Mouse (Mus musculus) limb, embryonic 12.5 days (tissue): ENCODE measurements around the gene Sox5. TPM values are rescaled to one million over a fixed set of nuclear protein-coding genes. Genes with fewer than 3 reads are reported as not detected.
A peak's percentile ranks its signal among the peaks of the same experiment; 100 is the strongest.

ENCODE experiments used
- ATAC-seq: fragments of 200-750 bp; cut with Nextera tagmentation; 2 replicates; pipeline ENCODE4 v1.8.0; 2017; ENCODE audit warnings: low read depth, moderate TSS enrichment; ENCODE audit not compliant: insufficient number of reproducible peaks, insufficient read depth, low FRiP score, low TSS enrichment
- H3K27ac ChIP-seq: fragments of 300-500 bp; sonication (generic); 2 replicates; pipeline ENCODE4 v1.5.1; 2016; ENCODE audit warnings: mild to moderate bottlenecking, moderate library complexity
- H3K27me3 ChIP-seq: fragments of 300-500 bp; sonication (generic); 2 replicates; pipeline ENCODE4 v1.6.1; 2016; ENCODE audit warnings: mild to moderate bottlenecking, moderate library complexity
- H3K36me3 ChIP-seq: fragments of 300-500 bp; sonication (generic); 2 replicates; pipeline ENCODE4 v1.6.1; 2016; ENCODE audit warnings: mild to moderate bottlenecking, moderate library complexity
- H3K4me1 ChIP-seq: fragments of 300-500 bp; sonication (generic); replicated peaks from 2 replicates; pipeline ENCODE4 v1.6.1; 2016
- H3K4me2 ChIP-seq: fragments of 300-500 bp; sonication (generic); 2 replicates; pipeline ENCODE4 v1.6.1; 2016; ENCODE audit warnings: mild to moderate bottlenecking, moderate library complexity
- H3K4me3 ChIP-seq: fragments of 300-500 bp; sonication (generic); replicated peaks from 2 replicates; pipeline ENCODE4 v1.5.1; 2016; ENCODE audit warnings: mild to moderate bottlenecking
- H3K9ac ChIP-seq: fragments of 300-500 bp; sonication (generic); replicated peaks from 2 replicates; pipeline ENCODE4 v1.6.1; 2016; ENCODE audit warnings: mild to moderate bottlenecking, moderate library complexity
- H3K9me3 ChIP-seq: fragments of 300-500 bp; sonication (generic); 2 replicates; pipeline ENCODE4 v1.6.1; 2016; ENCODE audit warnings: mild to moderate bottlenecking, moderate library complexity
- WGBS: fragments of 180-500 bp; shearing (Covaris S2); methylation state at CpG from one replicate; pipeline ENCODE4 v1.1.7; 2016; 5-methylcytosine and 5-hydroxymethylcytosine counted together
- polyA plus RNA-seq: library from polyadenylated mRNA; unstranded; fragments of >200 nt; fragmentation: Nextera tagmentation; extraction: Ambion mirVana; gene quantifications from 2 replicates; pipeline ENCODE4 v1.2.1, GENCODE M21; 2016

Gene Sox5
- polyA plus RNA-seq, 1 experiment from 2014 or later: 96.1 TPM

DNA sequence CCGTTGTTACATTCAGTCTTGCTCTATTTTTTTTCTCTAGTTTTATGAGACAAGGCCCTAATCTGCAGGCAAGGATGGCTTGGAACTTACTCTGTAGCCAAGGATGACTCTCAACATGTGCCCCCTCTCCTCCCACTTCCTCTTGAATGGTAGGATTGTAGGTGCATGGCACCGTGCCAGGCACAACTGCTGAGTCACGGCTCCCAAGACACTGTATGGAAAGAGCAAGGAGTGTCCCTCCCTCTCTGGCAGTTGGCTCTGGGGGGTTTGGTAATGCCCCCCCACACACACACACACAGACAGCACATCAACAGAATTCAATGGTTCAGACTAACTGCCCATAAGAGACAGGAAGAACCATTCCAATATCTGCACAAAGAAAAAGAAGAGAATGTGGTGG is 693.5 kb downstream of the Sox5 start:
- H3K36me3 ChIP-seq: peaks cover 7% of the 10 kb centered on the region; the same call in 1 of the 2 replicates
- no peak overlapping the region for H3K9ac ChIP-seq
- ATAC-seq: no peak
- H3K4me1 ChIP-seq: no peaks in the 10 kb centered on the region
- H3K4me2 ChIP-seq: no peak overlapping the region
- H3K9me3 ChIP-seq: no peaks in the 10 kb centered on the region
- H3K27me3 ChIP-seq: no peaks in the 10 kb centered on the region
- H3K4me3 ChIP-seq: no peak overlapping the region
- H3K27ac ChIP-seq: no peak overlapping the region
- WGBS: 80% methylated on average over 3 of the region's 3 CpGs

- 83% methylated on average over 1 of the region's 1 CpGs for whole genome bisulfite sequencing
- Histone ChIP-seq H3K4me3 (no peak overlapping the region), H3K27me3 (no peaks in the 10 kb centered on the region), H3K4me1 (no peaks in the 10 kb centered on the region), H3K4me2 (no peak overlapping the region), H3K27ac (no peak overlapping the region), H3K36me3 (peaks cover 10% of the 10 kb centered on the region; the same call in 1 of the 2 replicates), H3K9ac (no peak overlapping the region), H3K9me3 (no peaks in the 10 kb centered on the region)
- no peak for ATAC-seq
Observed at GRCm38 (mm10) chr6:144086096-144086810, 695.5 kb downstream of the Sox5 start.

DNA sequence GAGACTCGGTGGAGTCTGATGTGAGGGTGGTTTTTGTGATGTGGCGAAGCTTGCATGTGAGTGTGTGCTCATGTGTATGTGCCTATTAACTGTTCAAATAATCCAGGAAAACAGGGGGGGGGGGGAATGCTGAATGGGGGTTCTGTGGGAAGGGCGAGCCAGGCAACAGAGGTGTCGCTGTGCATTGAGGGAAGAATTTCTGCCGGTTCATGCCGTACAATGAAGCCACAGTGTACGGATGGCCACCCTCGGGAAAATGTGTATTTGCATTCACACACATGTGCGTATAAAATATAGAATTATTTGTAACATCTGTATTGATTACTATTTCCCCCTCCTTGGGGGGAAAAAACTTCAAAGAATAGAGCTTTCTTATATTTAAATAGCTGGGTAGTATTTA is 699.5 kb downstream of the Sox5 start:
- WGBS: 83% methylated on average over 9 of the region's 9 CpGs
- Histone ChIP-seq H3K27ac (no peak overlapping the region), H3K9ac (no peak overlapping the region), H3K4me1 (no peaks in the 10 kb centered on the region), H3K9me3 (no peaks in the 10 kb centered on the region), H3K4me3 (no peak overlapping the region), H3K27me3 (no peaks in the 10 kb centered on the region), H3K4me2 (no peak overlapping the region), H3K36me3 (peaks cover 9% of the 10 kb centered on the region; the same call in 1 of the 2 replicates)
- peak; percentile 68 for ATAC-seq

DNA sequence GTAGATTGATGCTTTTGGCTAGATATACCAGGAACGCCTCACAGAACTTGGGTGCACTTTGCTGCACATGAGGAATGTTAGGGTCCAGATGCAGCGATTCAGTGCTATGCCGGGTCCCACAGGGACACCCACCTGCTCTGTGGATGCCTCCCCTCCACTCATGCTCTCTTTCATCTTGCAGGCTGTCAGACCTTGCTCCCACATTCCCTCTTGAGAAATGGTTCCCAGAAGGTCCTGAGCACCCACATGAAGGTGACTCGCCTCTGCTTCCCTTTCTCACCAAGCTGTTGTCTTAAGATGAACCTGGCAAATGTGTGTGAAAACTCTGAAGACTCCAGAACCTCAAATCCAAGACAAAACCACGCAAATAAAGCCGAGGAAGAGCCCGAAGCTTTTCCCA is 704.0 kb downstream of the Sox5 start:
- H3K4me1 ChIP-seq: peaks cover 15% of the 10 kb centered on the region
- H3K4me3 ChIP-seq: no peak overlapping the region
- no peak overlapping the region for H3K27ac ChIP-seq
- no peak for ATAC-seq
- H3K4me2 ChIP-seq: no peak overlapping the region
- H3K9ac ChIP-seq: no peak overlapping the region
- WGBS: 92% methylated on average over 7 of the region's 7 CpGs
- H3K36me3 ChIP-seq: peaks cover 9% of the 10 kb centered on the region; the same call in 1 of the 2 replicates
- no peaks in the 10 kb centered on the region for H3K27me3 ChIP-seq
- H3K9me3 ChIP-seq: no peaks in the 10 kb centered on the region

- no peak for ATAC-seq
- no peak overlapping the region for H3K4me3 ChIP-seq
Observed at GRCm38 (mm10) chr6:144076376-144076775, 705.4 kb downstream of the Sox5 start.

GRCm38 (mm10) chr6:144075327-144075941 is 706.3 kb downstream of the Sox5 start:
- Histone ChIP-seq H3K27ac (0 out of 2 replicates have a peak overlapping the region, but pooled peaks have one; percentile 1), H3K27me3 (no peaks in the 10 kb centered on the region), H3K4me3 (no peak overlapping the region)

More at GRCm38 (mm10) chr6:144076376-144076775, 705.4 kb downstream of the Sox5 start:
- peaks cover 15% of the 10 kb centered on the region for H3K4me1 ChIP-seq
- H3K27me3 ChIP-seq: no peaks in the 10 kb centered on the region
- 92% methylated on average over 4 of the region's 4 CpGs for WGBS
- no peaks in the 10 kb centered on the region for H3K9me3 ChIP-seq
- H3K36me3 ChIP-seq: peaks cover 8% of the 10 kb centered on the region; the same call in 1 of the 2 replicates
- H3K9ac ChIP-seq: no peak overlapping the region
- no peak overlapping the region for H3K4me2 ChIP-seq
- H3K27ac ChIP-seq: no peak overlapping the region

DNA sequence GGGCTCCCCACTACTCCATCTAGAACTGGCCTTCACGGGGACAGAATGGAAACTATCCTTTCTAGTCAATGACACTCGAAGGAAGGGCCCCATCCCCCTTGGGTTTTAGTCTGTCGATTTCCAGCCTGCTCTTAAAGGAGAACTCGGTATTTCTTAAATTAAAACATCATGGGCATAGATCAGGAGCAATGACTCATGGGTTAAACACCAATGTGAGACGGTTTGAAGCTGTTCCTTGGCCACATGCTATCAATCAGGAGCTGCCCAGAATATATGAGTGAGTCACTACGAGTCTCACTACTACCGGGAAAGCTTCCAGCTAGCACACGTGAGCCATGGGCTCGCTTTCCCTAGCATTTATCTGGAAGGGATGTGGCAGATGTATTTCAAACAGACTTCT is 707.0 kb downstream of the Sox5 start:
- WGBS: 28% methylated on average over 9 of the region's 9 CpGs

More at GRCm38 (mm10) chr6:144075327-144075941, 706.3 kb downstream of the Sox5 start:
- no peak overlapping the region for H3K4me2 ChIP-seq
- H3K36me3 ChIP-seq: no peaks in the 10 kb centered on the region; the same call in 1 of the 2 replicates
- H3K9me3 ChIP-seq: no peaks in the 10 kb centered on the region
- 83% methylated on average over 12 of the region's 12 CpGs for WGBS
- no peak for ATAC-seq
- H3K9ac ChIP-seq: no peak overlapping the region
- H3K4me1 ChIP-seq: peaks cover 15% of the 10 kb centered on the region

DNA sequence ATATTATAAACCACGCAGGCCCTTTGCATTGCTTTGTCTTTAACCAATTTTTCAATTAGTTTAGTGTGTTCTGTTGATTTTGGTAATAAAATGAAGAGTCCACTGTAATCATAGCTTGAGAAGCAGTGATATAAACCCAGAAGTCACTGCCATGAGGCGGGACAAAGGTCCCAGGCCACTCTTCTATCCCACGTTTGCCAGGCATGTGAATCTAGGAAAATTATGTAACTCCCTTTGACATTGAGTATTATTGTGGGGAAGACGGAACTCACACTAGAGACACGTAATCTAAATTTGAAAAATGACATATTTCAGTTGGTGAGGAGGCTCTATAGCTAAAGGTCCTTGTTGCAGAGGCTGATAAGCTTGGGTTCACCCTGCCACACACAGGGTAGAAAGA is 711.3 kb downstream of the Sox5 start:
- H3K27ac ChIP-seq: no peak overlapping the region
- H3K36me3 ChIP-seq: no peaks in the 10 kb centered on the region; the same call in 1 of the 2 replicates
- H3K27me3 ChIP-seq: no peaks in the 10 kb centered on the region
- no peak overlapping the region for H3K4me3 ChIP-seq
- no peaks in the 10 kb centered on the region for H3K9me3 ChIP-seq
- no peak for ATAC-seq
- H3K4me2 ChIP-seq: no peak overlapping the region
- no peak overlapping the region for H3K9ac ChIP-seq
- WGBS: 91% methylated on average over 5 of the region's 5 CpGs
- peaks cover 7% of the 10 kb centered on the region for H3K4me1 ChIP-seq

More for the DNA sequence above, 707.0 kb downstream of the Sox5 start:
- Histone ChIP-seq H3K9ac (no peak overlapping the region), H3K9me3 (no peaks in the 10 kb centered on the region), H3K4me1 (peaks cover 15% of the 10 kb centered on the region), H3K27ac (peak overlapping the region; percentile 67; the same call in 1 of the 2 replicates), H3K36me3 (no peaks in the 10 kb centered on the region; the same call in 1 of the 2 replicates), H3K4me3 (no peak overlapping the region), H3K4me2 (peak overlapping the region; percentile 35), H3K27me3 (no peaks in the 10 kb centered on the region)
- peak; percentile 73; the same call in 1 of the 2 replicates for ATAC-seq

GRCm38 (mm10) chr6:144067491-144067890 is 714.3 kb downstream of the Sox5 start:
- ATAC-seq: no peak
- Histone ChIP-seq H3K36me3 (no peaks in the 10 kb centered on the region; the same call in 1 of the 2 replicates), H3K9ac (no peak overlapping the region), H3K4me2 (no peak overlapping the region), H3K27ac (no peak overlapping the region), H3K9me3 (no peaks in the 10 kb centered on the region), H3K4me3 (no peak overlapping the region), H3K27me3 (no peaks in the 10 kb centered on the region), H3K4me1 (no peaks in the 10 kb centered on the region)
- WGBS: 92% methylated on average over 7 of the region's 7 CpGs

DNA sequence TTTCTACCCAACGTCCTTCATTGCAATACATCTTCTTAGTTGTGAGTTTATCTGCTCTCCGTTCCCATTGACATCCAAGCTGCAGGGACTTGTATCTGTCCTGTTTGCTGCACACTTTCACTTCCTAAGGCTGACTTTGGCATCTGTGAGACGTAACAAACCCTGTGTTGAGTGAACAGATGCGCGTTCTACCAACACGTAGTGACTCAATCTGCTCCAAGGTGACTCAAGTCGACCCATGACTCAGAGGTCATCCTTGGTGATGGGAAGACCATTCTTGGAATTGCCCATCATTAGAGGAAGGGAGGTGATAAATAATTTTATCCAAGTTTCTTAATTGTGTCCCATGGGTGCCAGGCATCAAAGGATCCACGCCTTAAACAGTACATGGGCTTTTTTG is 719.3 kb downstream of the Sox5 start:
- ATAC-seq: no peak
- H3K4me2 ChIP-seq: no peak overlapping the region
- no peak overlapping the region for H3K27ac ChIP-seq
- H3K9ac ChIP-seq: no peak overlapping the region
- no peaks in the 10 kb centered on the region for H3K27me3 ChIP-seq
- H3K36me3 ChIP-seq: no peaks in the 10 kb centered on the region
- 90% methylated on average over 8 of the region's 8 CpGs for WGBS
- no peak overlapping the region for H3K4me3 ChIP-seq
- no peaks in the 10 kb centered on the region; the same call in 1 of the 2 replicates for H3K4me1 ChIP-seq
- H3K9me3 ChIP-seq: no peaks in the 10 kb centered on the region

DNA sequence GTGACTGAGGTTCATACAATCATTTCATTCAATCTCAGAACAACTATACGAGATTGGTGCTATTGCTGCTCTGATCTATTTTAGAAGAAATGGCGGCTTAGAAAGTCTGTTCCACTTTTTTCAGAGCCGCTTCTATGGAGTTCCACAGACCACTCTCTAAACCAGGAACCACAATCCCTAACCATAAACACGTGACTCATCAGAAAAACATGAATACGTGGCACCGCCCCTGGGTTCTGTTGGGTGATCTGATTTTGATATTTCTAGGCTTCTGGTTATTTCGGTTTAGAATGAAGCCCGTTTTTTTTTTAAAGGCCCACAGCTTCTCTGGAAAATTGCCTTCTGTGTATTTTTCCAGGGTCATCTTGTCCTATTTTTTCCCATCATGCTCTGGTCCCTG is 720.0 kb downstream of the Sox5 start:
- Histone ChIP-seq H3K27me3 (no peaks in the 10 kb centered on the region), H3K4me1 (no peaks in the 10 kb centered on the region; the same call in 1 of the 2 replicates), H3K4me3 (no peak overlapping the region), H3K36me3 (no peaks in the 10 kb centered on the region), H3K27ac (no peak overlapping the region), H3K9ac (no peak overlapping the region), H3K4me2 (no peak overlapping the region), H3K9me3 (no peaks in the 10 kb centered on the region)
- ATAC-seq: no peak
- WGBS: 91% methylated on average over 8 of the region's 8 CpGs
